17 mouse cellular contexts compared by ENCODE assay signal in genomic region chr3:37903482-37903881, GRCm38 (mm10).
DNase-seq lines count a peak whose midpoint lies in the region; ATAC-seq lines count a peak whose summit lies in the region.
"Had no signal": no experiment of that assay in that cellular context is flagged by ENCODE, and none has a peak within 500 bp of the region (broad histone marks: within the 10 kb centered on the region; RNA-seq: fewer than 3 reads in every experiment).

No protein-coding gene starts in this region.

- H3K27ac ChIP-seq in heart, embryonic 11.5 days (ENCODE audit: low read depth, low read length): no peak overlapping the region
- 0 out of 2 replicates have a peak overlapping the region, but pooled peaks have one; percentile 8 for H3K27ac ChIP-seq in limb, embryonic 10.5 days
- H3K27ac ChIP-seq: heart, embryonic 15.5 days; hindbrain, embryonic 13.5 days; intestine, embryonic 15.5 days; stomach, embryonic 15.5 days had no signal

- intact Hi-C loops in left cerebral cortex, postnatal 10 days (cut with DNase I): no loop called here

- WGBS in heart, embryonic 11.5 days (ENCODE audit: insufficient replicate concordance): 71% methylated on average over 3 of the region's 3 CpGs
- 60% methylated on average over 3 of the region's 3 CpGs for WGBS in limb, embryonic 10.5 days

- no peak overlapping the region for H3K4me2 ChIP-seq in heart, embryonic 11.5 days
- H3K4me2 ChIP-seq: heart, embryonic 15.5 days; hindbrain, embryonic 13.5 days; intestine, embryonic 15.5 days; stomach, embryonic 15.5 days had no signal

- H3K4me1 ChIP-seq in heart, embryonic 11.5 days (ENCODE audit: control insufficient read depth, insufficient read depth, low read length): peaks cover 16% of the 10 kb centered on the region
- H3K4me1 ChIP-seq in limb, embryonic 10.5 days: peaks cover 37% of the 10 kb centered on the region

- no peak for ATAC-seq in heart, embryonic 11.5 days (replicated peaks; ENCODE audit: insufficient number of reproducible peaks, low FRiP score, low TSS enrichment)
- no peak for ATAC-seq in megakaryocyte progenitor cell, adult 5-6 weeks (replicated peaks; ENCODE audit: poor library complexity)
- ATAC-seq: CD4-positive, CD25-positive, alpha-beta regulatory T cell, adult 4 months; intestine, embryonic 15.5 days had no signal

- H3K27me3 ChIP-seq in heart, embryonic 11.5 days (ENCODE audit: control insufficient read depth, insufficient read depth, low read length): no peaks in the 10 kb centered on the region
- no peaks in the 10 kb centered on the region for H3K27me3 ChIP-seq in limb, embryonic 10.5 days (ENCODE audit: low read depth, poor library complexity, severe bottlenecking)
- H3K27me3 ChIP-seq: heart, embryonic 15.5 days; intestine, embryonic 15.5 days; stomach, embryonic 15.5 days had no signal

- no peak overlapping the region for H3K9ac ChIP-seq in heart, embryonic 11.5 days (ENCODE audit: low read depth, low read length)
- H3K9ac ChIP-seq: heart, embryonic 15.5 days; hindbrain, embryonic 13.5 days; intestine, embryonic 15.5 days; stomach, embryonic 15.5 days had no signal

- no peak overlapping the region for H3K4me3 ChIP-seq in heart, embryonic 11.5 days (ENCODE audit: low read depth, low read length)
- no peak overlapping the region for H3K4me3 ChIP-seq in limb, embryonic 10.5 days
- H3K4me3 ChIP-seq: heart, embryonic 15.5 days; hindbrain, embryonic 13.5 days; intestine, embryonic 15.5 days; stomach, embryonic 15.5 days had no signal

- H3K36me3 ChIP-seq in heart, embryonic 11.5 days (ENCODE audit: control insufficient read depth, insufficient read depth, low read length): no peaks in the 10 kb centered on the region
- H3K36me3 ChIP-seq in limb, embryonic 10.5 days: no peaks in the 10 kb centered on the region
- H3K36me3 ChIP-seq: G1E; heart, embryonic 15.5 days; hindbrain, embryonic 13.5 days; intestine, embryonic 15.5 days; stomach, embryonic 15.5 days had no signal

- DNase-seq in adrenal gland, postnatal 10 days: peak; percentile 39
- DNase-seq in adrenal gland, postnatal 4 days (ENCODE audit: low spot score in 2 of 2): no peak
- peak; percentile 53 for DNase-seq in heart, adult 8-10 months (ENCODE audit: low spot score)
- DNase-seq in adipocyte (ENCODE audit: low spot score): peak; percentile 71
- DNase-seq in limb, embryonic 10.5 days (ENCODE audit: low spot score): no peak
- no peak for DNase-seq in left cerebral cortex, postnatal 10 days (ENCODE audit: extremely low spot score in 1 of 2, low spot score in 2 of 2)
- DNase-seq: cerebellum, adult 11 months; cerebellum, postnatal 25 days; thymus, adult 2 months had no signal

- no peaks in the 10 kb centered on the region for H3K9me3 ChIP-seq in heart, embryonic 11.5 days (replicated peaks; ENCODE audit: control insufficient read depth, low read length)
- no peaks in the 10 kb centered on the region for H3K9me3 ChIP-seq in limb, embryonic 10.5 days (replicated peaks)
- H3K9me3 ChIP-seq: G1E; heart, embryonic 15.5 days; hindbrain, embryonic 13.5 days; intestine, embryonic 15.5 days; stomach, embryonic 15.5 days had no signal

Comparison
In these comparisons a context has a peak if more than half of its experiments do, and no peak if none do; other contexts are left out.
1. DNase-seq: peak in adrenal gland, postnatal 10 days (single experiment), heart, adult 8-10 months (single experiment) and adipocyte (single experiment); none in adrenal gland, postnatal 4 days (0 of 2), limb, embryonic 10.5 days (single experiment) and left cerebral cortex, postnatal 10 days (0 of 2).